Mouse (Mus musculus) lung, adult 18-20 months (tissue): Measurements from ENCODE around the gene Ppm1h.
"Not testable (repeated sequence)": the region's sequence is repeated elsewhere in the genome, so short reads cannot be mapped to it uniquely, and the experiment has no call there.

ENCODE experiments used
- DNase-seq, 2 experiments: peaks; one replicate each; pipeline ENCODE4 v3.0.0; 2022; ENCODE audit warnings: mixed read lengths in 2 of 2

Ppm1h gene

DNA sequence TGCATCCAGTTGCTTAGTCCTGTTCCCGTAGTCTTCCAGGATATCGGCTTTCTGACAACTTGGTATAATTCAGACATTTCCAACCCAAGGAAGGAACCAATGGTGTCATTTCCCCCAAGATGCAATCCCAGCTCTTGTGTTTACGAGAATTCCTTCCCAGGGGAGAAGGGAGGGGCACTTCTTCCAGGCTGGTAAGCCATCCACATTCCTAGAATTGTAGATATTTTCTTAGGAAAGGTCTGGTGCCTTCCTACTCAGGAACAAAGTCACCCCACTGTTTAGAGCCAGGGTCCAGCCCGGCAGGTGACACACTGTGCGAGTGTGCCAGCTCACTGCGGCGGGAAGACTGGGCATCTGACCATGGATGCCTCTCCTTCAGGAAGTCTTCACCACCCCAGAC lies 264.2 kb downstream of the Ppm1h start:
- no peak for DNase-seq

DNA sequence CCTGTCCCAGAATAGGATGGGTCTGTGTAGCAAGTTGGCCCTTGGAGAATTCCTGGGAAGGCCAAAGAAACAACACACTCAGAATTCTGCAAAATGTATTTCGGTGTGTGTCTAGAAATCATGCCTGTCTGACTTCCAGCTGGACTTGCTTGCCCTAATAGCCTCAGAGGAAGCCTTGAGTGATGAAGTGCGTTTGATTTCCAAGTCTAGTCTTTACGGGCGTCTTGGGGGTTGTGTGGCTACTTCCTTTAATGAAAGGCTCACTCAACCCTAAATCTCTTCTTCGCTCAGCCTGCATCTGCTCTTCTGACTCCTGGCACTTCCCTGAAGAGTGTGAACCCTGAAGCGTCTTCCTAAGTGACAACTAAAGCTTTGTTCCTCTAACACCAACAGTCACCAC lies 265.3 kb downstream of the Ppm1h start:
- DNase-seq: no peak

DNA sequence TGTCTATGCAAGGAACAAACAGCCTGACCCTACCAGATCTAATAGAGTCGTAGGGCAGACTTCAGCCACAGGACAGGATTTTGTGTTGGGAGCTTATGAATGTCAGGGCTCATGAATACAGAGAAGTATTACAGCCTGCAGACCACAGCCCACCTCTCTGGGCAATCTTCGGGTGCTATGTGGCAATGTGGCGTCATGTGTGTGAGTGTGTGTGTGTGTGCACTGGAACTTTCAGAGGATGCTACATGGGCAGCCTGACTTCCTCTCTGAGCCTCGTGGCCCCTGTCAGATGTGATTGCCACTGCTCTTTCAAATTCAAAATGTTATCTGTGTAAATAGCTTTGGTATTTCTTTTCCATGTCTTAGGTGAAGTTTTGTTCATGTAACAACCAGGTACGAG lies 266.3 kb downstream of the Ppm1h start:
- DNase-seq: no peak

DNA sequence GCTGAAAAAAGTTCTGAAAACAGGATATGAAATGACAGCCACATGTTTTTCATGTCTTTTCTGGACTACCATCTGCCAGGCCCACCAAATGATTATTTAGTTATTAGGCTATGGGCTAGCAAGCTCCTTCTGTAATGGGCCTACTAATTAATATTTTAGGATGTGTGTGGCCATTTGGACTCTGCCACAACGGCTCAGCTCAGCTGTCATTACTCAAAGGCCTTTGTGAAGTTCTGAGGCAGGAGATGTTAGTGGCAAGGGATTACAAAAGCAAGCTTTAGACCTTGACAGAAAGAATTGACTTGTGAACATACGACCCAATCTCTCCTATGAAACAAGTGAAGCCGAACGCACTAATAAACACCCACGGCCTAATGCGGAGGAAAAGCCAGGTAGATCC lies 272.4 kb downstream of the Ppm1h start:
- no peak for DNase-seq

DNA sequence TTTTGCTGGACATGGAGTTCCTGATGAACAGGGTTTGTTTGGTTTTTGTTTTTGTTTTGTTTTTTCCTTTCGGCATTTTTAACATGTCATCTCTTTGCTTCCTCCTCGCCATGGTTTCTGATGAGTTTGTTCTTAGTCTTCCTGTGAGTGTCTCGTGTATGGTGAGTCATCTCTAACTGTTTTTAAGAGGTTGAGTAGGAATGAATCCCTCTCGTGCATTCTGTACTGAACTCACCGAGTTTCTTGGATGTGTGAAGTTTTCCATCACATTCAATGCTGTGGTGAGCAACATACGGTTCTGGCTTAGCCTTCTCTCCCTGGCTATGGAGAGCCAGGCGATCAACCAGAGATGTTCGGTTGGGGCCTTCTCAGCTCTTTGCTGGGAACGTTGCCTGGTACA lies 275.0 kb downstream of the Ppm1h start:
- DNase-seq: no peak

DNA sequence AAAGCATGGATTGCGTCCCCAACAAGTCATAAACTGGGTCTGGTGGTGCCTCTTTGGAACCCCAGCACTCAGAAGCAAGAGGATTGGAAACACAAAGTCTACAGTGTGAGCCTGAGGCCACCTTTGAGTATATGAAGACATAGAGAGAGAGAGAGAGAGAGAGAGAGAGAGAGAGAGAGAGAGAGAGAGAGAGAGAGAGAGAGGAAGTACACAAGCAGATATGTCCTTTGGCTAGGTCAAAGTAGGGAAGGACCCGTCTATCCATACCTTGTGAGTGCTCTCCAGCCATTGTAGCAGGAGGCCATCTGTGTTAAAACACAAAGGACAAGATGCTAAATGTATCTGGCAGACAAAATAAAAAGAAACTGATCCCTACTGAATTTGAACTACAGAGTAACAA lies 279.4 kb downstream of the Ppm1h start:
- DNase-seq: no peak

DNA sequence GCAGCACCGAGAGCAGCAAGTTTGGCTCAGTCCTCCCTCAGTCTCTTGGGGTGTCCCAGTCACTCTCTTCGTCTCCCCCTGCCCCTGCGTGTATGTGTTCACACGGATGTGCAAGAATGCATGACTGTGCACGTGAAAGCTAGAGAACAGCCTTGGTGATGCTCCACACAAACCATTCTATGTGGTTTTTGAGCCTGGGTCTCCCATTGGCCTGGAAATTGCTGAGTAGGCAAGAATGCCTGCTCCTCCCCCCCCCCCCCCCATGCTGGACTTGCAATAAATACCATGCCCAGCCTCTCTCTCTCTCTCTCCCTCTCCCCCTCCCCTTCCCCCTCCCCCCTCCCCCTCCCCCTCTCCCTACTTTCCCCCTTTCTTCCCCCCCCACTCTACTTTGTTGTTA lies 280.1 kb downstream of the Ppm1h start:
- no peak for DNase-seq

DNA sequence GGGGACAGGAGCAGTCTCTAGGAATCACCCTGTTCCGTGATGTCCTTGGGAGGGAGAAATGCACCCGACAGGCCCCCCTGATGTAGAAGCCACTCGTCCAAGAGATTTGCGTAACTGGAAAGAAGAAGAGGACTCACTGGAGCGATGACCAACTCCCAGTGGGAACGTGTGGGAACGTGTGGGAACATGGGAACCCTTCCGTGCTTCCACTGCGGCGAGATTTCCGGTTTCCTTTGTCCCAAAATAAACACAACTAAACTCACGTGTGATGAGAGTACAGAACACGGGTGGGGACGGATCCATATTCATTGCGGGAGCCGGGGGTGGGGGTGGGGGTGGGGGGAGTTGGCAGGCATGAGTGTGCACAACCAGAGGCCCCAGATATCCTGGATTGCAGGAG lies 281.7 kb downstream of the Ppm1h start:
- peak; percentile 9 to 42 for DNase-seq

DNA sequence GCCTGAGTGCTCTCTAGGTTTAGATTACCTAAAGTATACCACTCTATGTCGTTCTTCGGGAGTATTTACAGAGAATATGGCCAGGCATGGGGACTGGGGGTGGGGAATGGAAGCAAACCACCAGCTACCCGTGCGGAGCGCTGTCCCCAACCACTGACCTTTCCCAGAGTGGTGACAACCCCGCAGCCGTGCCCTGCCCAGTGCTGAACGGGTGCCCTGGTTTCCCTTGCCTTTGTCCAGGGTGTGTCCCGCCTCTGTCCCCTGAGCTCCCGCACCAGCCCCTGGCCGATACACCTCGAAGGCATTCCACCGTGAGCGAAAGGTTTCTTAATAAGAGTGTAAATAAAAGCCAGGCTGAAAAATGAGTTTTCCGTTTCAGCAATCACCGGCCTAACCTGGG lies 282.2 kb downstream of the Ppm1h start:
- DNase-seq: peak in 1 of 2 experiments; percentile 22

DNA sequence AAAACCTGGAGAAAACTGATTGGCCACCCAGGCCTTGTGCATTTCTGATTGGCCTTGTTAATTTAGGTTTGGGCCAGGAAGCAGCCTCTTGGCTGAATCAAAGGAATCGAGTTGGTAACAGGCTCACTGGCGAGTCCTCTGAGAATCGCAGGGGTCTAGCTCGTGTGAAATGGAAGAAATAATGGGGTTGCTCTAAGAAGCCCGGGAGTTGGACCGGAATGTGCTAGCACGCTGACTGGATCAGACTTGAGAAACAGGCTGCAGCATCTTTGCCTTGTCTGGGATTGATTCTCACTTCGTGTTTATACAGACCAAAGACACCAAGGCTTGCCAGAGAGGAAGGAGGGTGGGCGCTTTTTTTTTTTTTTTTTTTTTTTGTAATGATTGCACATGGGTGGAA lies 282.9 kb downstream of the Ppm1h start:
- DNase-seq: no peak

DNA sequence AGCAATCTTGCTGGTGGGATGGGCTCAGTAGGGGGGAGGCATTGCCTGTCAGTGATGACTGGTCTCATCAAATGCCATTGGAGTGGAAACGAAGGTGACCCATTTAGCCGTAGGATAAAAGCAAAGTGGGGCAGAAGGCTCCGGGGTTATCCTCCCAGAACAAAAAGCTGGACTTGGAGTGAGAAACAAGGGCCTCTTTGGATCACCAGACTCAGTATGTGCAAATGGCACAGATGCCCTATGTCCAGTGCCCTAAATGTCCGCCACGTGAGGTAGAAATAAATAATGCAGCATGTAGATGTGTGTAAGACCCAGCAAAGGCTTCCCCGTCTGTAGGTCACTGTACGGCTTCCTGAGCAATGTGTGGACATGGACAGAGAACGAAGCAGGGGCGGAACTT lies 284.1 kb downstream of the Ppm1h start:
- DNase-seq: no peak

DNA sequence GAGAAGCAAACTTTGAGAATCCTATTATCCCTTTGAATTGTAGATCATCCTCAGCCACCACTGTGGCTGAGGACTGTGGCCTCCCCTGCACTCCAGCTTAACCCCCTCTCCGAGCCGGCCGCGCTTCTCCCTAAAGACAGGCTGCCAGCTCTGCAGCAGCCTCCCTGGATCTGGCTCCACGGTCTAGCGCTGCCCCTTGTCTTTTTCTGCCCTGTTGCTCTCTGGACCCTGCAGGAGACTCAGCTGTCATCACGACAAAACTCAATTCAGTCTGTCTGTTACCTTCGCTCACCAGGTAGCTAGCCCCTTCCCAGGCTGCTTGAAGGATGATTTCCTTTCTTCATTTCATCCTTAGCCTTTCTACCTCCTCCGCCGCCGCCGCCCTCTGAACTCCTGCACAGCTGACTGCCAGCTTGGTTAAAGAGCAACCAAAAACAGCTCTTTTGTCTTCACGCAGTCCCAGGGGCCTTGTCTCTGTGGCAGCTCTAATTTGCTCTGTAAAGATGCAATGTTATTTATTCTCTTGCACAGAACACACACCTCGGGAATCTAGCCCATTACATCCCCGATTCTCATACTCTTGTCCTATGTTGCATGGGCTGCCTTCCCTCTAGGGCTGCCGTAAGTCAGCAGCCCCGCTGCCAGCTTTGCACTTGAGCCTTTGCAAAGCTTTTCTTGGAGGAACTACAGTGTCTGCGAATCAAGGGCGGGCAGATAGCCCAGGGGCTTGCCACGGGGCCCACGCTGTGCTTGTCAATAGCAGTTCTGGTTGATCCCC lies 285.1 kb downstream of the Ppm1h start:
- no peak for DNase-seq

DNA sequence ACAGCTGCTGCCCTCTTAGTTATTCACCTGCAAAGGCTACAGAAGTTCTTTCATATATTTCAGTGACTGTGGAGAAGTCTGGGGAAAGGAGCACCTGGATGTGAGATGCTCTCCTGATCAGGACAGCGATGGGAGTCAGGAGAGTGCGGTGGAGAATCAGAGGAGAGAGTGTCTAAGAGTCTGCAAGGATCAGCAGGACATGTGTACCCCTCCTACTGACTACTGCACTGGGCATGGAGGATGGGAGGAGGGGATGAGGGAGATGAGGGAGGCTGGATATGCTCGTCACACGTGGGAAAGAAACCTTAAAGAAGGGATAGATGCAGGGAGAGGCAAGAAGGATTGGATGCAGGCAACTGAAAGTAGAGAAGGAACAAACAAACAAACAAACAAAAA lies 285.7 kb downstream of the Ppm1h start:
- DNase-seq: no peak

DNA sequence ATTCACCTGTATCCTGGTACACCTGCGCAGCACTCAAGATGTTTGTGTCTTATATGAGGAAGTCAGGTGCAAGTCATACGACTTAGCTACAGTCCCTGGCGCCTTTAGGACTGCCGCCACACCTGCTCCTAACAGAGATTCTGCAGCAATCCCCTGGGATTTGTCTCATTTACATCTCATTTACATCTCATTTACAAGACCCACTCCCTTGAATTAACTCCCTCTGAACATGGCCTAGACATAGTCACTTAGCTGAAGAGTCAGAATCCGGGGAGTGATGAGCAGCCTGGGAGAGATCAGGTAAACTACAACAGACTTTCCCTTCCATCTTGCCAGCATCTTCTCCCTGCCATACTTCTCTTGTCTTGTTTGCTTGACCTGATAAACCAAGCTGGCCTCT lies 287.1 kb downstream of the Ppm1h start:
- DNase-seq: not testable (repeated sequence)

DNA sequence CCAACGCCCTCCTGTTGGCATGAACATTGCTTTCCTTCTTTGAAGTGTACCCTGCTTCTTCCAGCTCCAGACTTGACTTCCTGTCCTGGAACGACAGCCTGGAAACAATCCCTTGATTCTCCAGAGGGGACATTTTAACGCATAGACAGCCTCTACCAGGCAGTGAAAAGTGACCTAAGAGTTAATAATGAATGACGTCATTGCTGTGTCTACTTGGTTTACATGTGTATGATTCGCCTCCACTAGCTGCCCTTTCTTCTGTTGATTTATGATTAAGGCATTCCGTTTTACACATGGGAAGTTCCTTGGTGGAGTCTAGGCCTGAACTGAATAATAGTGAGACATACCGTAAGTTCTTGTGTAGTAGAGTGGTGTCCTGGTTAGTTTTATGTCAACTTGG lies 287.9 kb downstream of the Ppm1h start:
- peak in 1 of 2 experiments; percentile 30 for DNase-seq

DNA sequence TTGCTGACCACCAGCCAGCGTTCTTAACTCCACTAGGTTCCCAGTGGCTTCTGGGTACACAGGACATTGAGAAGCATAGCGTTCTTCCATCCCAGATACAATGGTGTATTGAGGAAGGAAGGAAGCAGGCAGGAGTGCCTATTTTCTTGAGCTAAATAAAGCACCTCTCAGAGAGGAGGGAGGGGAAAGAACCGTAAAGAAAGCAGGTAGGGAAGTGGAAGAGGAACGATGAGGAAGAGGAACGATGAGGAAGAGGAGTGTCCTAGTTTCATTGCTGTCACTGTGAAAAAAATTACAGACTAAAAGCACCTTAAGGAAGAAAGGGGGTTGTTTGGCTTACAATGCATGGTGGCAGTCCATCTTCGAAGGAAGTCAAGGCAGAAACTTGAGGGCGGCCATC lies 291.6 kb downstream of the Ppm1h start:
- DNase-seq: no peak

DNA sequence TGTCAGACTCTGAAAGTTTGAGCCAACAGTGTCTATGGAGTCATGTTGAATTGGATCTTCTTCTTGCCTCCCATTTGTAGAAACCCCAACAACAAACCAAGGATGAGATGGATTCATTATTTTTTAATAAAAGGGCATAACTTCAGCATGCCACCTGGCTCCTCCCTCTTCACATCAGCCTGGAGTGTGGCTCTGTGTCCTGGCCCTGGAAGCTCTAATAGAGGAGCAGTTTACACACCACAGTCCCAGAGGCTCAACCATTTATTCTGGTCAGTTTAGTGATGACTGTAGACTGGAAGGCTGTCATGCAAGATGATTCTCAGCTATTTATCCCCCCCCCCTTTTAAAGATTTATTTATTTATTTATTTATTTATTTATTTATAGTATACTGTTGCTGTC lies 294.7 kb downstream of the Ppm1h start:
- no peak for DNase-seq

DNA sequence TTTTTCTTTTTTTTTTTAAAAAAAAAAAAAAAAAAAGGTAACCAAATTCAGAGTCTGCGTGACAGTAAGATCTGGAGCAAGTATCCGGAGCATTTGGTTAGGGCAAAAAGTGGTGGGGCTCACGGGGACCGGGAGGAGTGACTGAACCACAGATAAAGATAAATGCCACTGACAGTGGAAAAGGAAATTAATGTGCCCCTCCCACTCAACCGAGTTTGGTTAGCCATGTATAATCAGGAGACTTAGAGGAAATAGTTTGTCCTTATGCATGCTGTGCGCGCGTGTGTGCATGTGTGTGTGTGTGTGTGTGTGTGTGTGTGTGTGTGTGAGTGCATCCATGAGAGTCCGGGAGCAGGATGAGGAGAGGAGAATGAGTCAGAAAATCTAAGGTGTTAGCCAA lies 297.5 kb downstream of the Ppm1h start:
- DNase-seq: no peak

DNA sequence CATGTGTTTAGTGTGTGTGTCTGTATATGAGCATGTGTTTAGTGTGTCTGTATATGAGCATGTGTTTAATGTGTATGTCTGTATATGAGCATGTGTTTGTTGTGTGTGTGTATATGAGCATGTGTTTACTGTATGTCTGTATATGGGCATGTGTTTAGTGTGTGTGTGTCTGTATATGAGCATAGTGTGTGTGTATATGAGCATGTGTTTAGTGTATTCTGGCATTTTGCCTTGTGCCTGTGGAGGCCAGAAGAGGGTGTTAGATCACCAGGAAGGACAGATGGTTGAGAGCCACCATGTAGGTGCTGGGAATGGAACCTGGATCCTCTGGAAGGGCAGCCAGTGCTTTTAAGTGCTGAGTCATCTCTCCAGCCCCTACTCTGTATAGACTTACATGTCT lies 300.8 kb downstream of the Ppm1h start:
- no peak for DNase-seq

DNA sequence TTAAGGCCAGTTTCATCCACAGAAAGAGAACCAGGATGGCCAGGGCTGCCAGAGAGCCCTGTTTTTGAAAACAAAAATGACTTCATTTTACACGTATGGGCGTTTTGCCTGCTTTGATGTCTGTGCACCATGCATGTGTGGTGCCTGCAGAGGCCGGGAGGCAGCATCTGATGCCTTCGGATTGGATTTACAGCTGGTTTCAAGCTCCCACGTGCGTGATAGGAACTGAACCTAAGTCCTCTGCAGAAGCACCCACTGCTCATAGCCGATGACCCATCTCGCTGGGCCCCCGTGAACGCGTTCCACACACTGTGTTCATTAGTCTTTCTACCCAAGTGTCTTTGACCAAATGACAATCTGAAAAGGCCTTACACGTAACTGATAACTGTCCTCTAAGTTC lies 301.6 kb downstream of the Ppm1h start:
- no peak for DNase-seq

DNA sequence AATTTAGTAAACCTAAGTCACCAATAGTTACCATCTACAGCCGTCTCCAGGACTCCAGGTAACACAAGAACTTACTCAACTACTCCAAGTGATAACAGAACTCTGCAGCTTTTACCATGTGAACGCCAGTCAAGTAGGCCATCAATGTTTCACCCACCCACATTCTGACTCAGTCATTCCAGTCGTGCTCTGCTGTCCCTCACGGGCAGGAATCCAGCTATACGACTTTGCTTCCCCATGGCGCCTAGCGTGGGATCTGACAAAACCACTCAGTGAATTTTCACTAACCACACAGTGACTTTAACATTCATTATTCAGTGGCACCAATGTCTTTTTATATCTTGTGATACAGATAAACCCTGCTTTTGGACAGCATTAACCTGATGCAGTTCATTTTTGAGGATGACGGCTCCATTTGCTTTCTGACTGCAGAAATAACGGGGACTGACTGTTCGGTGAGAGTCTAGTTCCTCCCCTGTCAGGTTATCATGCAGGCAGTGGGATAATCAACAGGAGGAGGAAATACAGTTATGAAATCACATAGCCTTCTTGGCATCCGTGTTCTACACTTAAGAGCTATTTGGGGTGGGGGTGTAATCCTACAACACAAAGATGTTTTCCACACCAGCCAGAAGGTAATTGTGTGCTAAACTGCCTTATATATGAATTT lies 304.5 kb downstream of the Ppm1h start:
- DNase-seq: no peak

DNA sequence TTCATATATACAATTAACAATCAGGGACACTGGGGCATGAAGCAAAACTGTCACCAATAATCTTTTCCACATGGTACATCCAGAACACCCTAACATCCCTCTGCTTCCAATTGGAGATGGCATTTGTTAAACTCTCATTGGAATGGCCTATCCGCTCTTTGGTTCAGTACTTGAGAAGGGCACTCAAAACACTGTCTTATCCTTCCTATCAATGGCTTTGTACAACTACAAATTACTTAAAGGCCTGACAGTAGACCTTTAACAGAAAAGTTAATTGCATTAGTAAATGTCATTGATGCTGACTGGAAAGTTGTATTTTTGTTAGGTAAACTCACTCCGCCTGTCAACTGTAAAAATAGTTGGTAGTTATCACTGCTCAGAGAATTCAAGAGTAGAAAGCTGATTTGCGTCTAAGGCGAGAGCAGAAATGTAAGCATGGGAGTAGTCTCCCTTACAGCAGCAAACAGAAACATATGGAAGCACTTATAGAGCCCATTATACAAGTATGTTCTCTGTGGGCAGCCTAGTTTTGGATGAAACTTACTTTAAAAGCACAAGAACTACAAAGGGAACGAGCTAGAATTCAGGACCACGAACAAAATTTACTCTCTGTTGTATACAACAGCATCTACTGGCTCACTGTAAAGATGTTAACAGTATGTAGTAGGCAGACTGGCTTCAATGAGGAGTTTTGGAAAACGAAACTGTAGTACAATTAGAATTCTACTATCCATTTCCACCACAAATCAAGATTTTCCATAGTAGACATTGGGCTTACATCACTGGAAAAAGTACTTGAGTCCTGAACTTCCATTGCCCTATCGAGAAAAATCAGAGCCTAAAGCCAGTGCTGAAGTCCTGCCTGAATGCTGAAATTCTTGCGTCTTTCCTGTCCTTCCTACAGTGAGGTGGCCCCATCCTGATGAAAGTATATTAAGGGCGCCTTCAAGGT lies 305.3 kb downstream of the Ppm1h start:
- DNase-seq: no peak

DNA sequence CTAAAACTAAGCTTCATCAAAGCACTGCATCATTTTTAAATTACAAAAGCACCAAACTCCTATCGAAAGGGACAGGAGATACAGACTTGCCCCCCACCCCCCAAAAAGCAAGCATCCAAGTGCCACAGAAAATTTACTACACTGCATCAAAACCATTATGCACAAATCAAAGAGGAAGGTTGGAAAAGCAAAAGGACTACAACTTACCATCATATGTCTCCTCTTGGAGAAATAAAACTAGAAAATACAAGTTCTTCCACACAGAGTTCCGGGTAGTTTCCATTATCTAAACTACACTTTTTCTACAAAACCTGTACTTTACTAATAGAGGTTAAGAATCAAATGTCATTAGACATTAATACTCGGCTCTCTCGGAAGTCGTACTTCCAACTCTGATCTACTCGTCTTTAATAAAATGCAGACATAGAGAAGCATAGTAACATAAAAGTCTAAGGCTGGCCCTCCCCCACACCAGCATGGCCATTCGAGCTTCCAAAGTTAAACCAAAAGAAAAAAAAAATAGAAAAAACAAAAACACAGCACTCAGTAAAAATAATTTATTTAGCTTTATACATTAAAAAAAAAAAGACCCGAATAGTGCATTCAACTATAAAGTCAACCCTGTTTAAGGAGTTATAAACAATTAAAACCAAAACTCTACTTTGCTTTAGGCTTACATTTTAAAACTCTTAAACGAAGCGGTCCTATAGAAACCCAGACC lies 306.1 kb downstream of the Ppm1h start:
- DNase-seq: no peak
